Mouse (Mus musculus) monocyte, adult 5-6 weeks (primary cell): Measurements from ENCODE around the gene Gm10715. TPM values are rescaled to one million over a fixed set of nuclear protein-coding genes. Genes with fewer than 3 reads are reported as not detected.
"Not testable (repeated sequence)": the region's sequence is repeated elsewhere in the genome, so short reads cannot be mapped to it uniquely, and the experiment has no call there.

Experiments
- ATAC-seq: fragments of 153-309, 156-312 bp; replicated peaks from 2 replicates; pipeline ENCODE4 v1.8.0; 2017; ENCODE audit warnings: mild to moderate bottlenecking; ENCODE audit not compliant: low TSS enrichment, insufficient number of reproducible peaks, severe bottlenecking, poor library complexity, low FRiP score
- total RNA-seq: library from RNA; stranded (forward); fragments of 200-1000, 200-491, 200-594 nt; gene quantifications from 3 replicates; pipeline ENCODE4 v1.2.3, GENCODE M21; 2017

The Gm10715 gene
- total RNA-seq, 1 experiment from 2014 or later, result 0.76 TPM

DNA sequence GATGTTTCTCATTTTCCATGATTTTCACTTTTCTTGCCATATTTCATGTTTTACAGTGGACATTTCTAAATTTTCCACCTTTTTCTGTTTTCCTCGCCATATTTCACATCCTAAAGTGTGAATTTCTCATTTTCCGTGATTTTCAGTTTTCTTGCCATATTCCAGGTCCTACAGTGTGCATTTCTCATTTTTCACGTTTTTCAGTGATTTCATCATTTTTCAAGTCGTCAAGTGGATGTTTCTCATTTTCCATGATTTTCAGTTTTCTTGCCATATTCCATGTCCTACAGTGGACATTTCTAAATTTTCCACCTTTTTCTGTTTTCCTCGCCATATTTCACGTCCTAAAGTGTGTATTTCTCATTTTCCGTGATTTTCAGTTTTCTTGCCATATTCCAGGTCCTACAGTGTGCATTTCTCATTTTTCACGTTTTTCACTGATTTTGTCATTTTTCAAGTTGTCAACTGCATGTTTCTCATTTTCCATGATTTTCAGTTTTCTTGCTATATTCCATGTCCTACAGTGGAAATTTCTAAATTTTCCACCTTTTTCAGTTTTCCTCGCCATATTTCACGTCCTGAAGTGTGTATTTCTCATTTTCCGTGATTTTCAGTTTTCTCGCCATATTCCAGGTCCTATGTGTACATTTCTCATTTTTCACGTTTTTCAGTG lies 13.2 kb upstream of the Gm10715 start, which contains the start of gene Gm10718:
Gm10718 (plus strand) TSS at position 236 of the 673 bp plus-strand sequence.
- ATAC-seq, result not testable (repeated sequence)

DNA sequence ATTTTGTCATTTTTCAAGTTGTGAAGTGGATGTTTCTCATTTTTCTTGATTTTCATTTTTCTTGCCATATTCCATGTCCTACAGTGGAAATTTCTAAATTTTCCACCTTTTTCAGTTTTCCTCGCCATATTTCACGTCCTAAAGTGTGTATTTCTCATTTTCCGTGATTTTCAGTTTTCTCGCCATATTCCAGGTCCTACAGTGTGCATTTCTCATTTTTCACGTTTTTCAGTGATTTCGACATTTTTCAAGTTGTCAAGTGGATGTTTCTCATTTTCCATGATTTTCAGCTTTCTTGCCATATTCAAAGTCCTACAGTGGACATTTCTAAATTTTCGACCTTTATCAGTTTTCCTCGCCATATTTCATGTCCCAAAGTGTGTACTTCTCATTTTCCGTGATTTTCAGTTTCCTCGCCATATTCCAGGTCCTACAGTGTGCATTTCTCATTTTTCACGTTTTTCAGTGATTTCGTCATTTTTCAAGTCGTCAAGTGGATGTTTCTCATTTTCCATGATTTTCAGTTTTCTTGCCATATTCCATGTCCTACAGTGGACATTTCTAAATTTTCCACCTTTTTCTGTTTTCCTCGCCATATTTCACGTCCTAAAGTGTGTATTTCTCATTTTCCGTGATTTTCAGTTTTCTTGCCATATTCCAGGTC lies 12.6 kb upstream of the Gm10715 start:
- not testable (repeated sequence) for ATAC-seq

DNA sequence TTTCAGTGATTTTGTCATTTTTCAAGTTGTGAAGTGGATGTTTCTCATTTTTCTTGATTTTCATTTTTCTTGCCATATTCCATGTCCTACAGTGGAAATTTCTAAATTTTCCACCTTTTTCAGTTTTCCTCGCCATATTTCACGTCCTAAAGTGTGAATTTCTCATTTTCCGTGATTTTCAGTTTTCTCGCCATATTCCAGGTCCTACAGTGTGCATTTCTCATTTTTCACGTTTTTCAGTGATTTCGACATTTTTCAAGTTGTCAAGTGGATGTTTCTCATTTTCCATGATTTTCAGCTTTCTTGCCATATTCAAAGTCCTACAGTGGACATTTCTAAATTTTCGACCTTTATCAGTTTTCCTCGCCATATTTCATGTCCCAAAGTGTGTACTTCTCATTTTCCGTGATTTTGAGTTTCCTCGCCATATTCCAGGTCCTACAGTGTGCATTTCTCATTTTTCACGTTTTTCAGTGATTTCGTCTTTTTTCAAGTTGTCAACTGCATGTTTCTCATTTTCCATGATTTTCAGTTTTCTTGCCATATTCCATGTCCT lies 11.7 kb upstream of the Gm10715 start, which contains the start of gene Gm10717:
Gm10717 (plus strand) TSS at position 506 of the 556 bp plus-strand sequence.
- not testable (repeated sequence) for ATAC-seq

DNA sequence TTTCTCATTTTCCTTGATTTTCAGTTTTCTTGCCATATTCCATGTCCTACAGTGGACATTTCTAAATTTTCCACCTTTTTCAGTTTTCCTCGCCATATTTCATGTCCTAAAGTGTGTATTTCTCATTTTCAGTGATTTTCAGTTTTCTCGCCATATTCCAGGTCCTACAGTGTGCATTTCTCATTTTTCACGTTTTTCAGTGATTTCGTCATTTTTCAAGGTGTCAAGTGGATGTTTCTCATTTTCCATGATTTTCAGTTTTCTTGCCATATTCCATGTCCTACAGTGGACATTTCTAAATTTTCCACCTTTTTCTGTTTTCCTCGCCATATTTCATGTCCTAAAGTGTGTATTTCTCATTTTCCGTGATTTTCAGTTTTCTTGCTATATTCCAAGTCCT lies 11.0 kb upstream of the Gm10715 start:
- ATAC-seq, result not testable (repeated sequence)

DNA sequence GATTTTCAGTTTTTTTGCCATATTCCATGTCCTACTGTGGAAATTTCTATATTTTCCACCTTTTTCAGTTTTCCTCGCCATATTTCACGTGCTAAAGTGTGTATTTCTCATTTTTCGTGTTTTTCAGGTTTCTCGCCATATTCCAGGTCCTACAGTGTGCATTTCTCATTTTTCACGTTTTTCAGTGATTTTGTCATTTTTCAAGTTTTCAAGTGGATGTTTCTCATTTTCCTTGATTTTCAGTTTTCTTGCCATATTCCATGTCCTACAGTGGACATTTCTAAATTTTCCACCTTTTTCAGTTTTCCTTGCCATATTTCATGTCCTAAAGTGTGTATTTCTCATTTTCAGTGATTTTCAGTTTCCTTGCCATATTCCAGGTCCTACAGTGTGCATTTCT lies 10.5 kb upstream of the Gm10715 start:
- ATAC-seq, result not testable (repeated sequence)

DNA sequence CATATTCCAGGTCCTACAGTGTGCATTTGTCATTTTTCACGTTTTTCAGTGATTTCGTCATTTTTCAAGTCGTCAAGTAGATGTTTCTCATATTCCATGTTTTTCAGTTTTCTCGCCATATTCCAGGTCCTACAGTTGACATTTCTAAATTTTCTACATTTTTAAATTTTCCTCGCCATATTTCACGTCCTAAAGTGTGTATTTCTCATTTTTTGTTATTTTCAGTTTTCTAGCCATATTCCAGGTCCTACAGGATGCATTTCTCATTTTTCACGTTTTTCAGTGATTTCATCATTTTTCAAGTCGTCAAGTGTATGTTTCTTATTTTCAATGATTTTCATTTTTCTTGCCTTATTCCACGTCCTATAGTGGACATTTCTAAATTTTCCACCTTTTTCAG lies 9.9 kb upstream of the Gm10715 start:
- ATAC-seq, result not testable (repeated sequence)

DNA sequence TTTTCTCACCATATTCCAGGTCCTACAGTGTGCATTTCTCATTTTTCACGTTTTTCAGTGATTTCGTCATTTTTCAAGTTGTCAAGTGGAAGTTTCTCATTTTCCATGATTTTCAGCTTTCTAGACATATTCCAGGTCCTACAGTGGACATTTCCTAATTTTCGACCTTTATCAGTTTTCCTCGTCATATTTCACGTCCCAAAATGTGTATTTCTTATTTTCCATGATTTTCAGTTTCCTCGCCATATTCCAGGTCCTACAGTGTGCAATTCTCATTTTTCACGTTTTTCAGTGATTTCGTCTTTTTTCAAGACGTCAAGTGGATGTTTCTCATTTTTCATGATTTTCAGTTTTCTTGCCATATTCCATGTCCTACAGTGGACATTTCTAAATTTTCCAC lies 9.5 kb upstream of the Gm10715 start:
- ATAC-seq, result 0 out of 2 replicates have a peak, but pooled peaks have one; percentile 11

DNA sequence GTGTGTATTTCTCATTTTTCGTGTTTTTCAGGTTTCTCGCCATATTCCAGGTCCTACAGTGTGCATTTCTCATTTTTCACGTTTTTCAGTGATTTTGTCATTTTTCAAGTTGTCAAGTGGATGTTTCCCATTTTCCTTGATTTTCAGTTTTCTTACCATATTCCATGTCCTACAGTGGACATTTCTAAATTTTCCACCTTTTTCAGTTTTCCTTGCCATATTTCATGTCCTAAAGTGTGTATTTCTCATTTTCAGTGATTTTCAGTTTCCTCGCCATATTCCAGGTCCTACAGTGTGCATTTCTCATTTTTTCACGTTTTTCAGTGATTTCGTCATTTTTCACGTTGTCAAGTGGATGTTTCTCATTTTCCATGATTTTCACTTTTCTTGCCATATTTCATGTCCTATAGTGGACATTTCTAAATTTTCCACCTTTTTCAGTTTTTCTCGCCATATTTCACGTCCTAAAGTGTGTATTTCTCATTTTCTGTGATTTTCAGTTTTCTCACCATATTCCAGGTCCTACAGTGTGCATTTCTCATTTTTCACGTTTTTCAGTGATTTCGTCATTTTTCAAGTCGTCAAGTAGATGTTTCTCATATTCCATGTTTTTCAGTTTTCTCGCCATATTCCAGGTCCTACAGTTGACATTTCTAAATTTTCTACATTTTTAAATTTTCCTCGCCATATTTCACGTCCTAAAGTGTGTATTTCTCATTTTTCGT lies 7.2 kb upstream of the Gm10715 start:
- not testable (repeated sequence) for ATAC-seq

DNA sequence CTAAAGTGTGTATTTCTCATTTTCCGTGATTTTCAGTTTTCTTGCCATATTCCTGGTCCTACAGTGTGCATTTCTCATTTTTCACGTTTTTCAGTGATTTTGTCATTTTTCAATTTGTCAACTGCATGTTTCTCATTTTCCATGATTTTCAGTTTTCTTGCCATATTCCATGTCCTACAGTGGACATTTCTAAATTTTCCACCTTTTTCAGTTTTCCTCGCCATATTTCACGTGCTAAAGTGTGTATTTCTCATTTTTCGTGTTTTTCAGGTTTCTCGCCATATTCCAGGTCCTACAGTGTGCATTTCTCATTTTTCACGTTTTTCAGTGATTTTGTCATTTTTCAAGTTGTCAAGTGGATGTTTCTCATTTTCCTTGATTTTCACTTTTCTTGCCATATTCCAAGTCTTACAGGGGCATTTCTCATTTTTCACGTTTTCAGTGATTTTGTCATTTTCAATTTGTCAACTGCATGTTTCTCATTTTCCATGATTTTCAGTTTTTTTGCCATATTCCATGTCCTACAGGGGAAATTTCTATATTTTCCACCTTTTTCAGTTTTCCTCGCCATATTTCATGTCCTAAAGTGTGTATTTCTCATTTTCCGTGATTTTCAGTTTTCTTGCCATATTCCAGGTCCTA lies 5.9 kb upstream of the Gm10715 start:
- ATAC-seq, result not testable (repeated sequence)

DNA sequence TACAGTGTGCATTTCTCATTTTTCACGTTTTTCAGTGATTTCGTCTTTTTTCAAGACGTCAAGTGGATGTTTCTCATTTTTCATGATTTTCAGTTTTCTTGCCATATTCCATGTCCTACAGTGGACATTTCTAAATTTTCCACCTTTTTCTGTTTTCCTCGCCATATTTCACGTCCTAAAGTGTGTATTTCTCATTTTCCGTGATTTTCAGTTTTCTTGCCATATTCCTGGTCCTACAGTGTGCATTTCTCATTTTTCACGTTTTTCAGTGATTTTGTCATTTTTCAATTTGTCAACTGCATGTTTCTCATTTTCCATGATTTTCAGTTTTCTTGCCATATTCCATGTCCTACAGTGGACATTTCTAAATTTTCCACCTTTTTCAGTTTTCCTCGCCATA lies 2.4 kb upstream of the Gm10715 start, which contains the start of gene Gm17535:
Gm17535 (plus strand) TSS at position 301 of the 400 bp plus-strand sequence.
- ATAC-seq, result not testable (repeated sequence)

DNA sequence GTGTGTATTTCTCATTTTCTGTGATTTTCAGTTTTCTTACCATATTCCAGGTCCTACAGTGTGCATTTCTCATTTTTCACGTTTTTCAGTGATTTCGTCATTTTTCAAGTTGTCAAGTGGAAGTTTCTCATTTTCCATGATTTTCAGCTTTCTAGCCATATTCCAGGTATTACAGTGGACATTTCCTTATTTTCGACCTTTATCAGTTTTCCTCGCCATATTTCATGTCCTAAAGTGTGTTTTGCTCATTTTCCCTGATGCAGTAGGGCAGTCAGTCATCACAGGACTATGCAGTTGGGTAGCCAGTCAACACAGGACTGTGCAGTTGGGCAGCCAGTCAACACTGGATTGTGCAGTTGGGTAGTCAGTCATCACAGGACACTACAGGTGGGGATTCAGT lies 1.5 kb downstream of the Gm10715 start:
- ATAC-seq, result not testable (repeated sequence)

Other genes with a start within 250 kb of the Gm10715 start
- 1.5 to 1.6 TPM in 2 of 3 replicates, not detected in the other for gene Gm10722, start 36.0 kb upstream of the Gm10715 start, total RNA-seq
- 3.6 to 13.9 TPM (median 4.9 TPM) in 3 replicates for gene Gm11168, start 33.5 kb upstream of the Gm10715 start, total RNA-seq
- 2.2 to 13.2 TPM (median 2.9 TPM) in 3 replicates for gene Gm10721, start 23.7 kb upstream of the Gm10715 start, total RNA-seq
- gene Gm10720, start 21.2 kb upstream of the Gm10715 start, total RNA-seq, result 8.3 to 8.9 TPM in 2 of 3 replicates, not detected in the other
- 12.8 to 35.6 TPM (median 16.9 TPM) in 3 replicates for gene Gm10719, start 19.5 kb upstream of the Gm10715 start, total RNA-seq
- 6.9 to 18.1 TPM (median 11.9 TPM) in 3 replicates for gene Gm10718, start 13.3 kb upstream of the Gm10715 start, total RNA-seq
- 14.4 to 29.9 TPM (median 21.2 TPM) in 3 replicates for gene Gm10717, start 11.5 kb upstream of the Gm10715 start, total RNA-seq
- gene Gm17535, start 2.3 kb upstream of the Gm10715 start, total RNA-seq, result 1.5 to 5.7 TPM in 2 of 3 replicates, not detected in the other